Mouse (Mus musculus): Measurements from ENCODE around the gene Bbs5.

- TF ChIP-seq CTCF (conservative IDR thresholded peaks at IDR 0.05; ENCODE audit: insufficient read depth, insufficient read length, low read depth, low read length) (no peak), POLR2A (IDR thresholded peaks at IDR 0.05; ENCODE audit: low read depth, low read length) (no peak)
Measured at GRCm38 (mm10) chr2:69659326-69659725, 12.4 kb downstream of the Bbs5 start.
